Mouse (Mus musculus): ENCODE measurements at regions not wholly inside any gene's neighbourhood (a gene's known extent, or its start where the extent isn't known, plus 50 kb on each side); places are given as distances from the start of the nearest gene placed in this dataset.

DNA sequence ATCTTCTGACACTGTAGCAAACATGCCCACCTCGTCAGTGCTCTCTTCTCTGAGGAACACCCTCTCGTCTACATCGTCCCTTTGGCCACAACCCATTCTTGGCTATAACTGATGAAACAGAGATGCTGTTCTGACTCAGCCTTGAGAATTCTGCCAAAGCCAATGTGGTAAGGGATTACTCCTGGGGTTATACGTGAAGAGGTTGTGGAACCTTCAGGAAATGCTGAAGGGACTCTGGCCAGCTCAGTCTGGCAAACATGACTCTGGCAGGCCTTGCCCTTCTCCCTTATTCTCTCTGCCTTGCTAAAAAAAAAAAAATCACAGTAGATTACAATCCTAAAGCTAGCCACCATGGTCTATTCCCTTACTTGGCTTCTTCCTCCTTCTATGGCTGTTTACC, 103.9 kb downstream of the Rplp1 start:
- TF ChIP-seq TAL1 (conservative IDR thresholded peaks at IDR 0.05; ENCODE audit: low read depth, low read length) (no peak), CTCF (IDR thresholded peaks at IDR 0.05; ENCODE audit: low read depth, low read length) (no peak), POLR2AphosphoS5 (IDR thresholded peaks at IDR 0.05; ENCODE audit: insufficient replicate concordance, low read depth, low read length) (no peak), GATA2 (IDR thresholded peaks at IDR 0.05; ENCODE audit: borderline replicate concordance, low read depth, low read length) (no peak)

Data from G1E (cell line).